Mouse (Mus musculus) Muller cell, postnatal 12 days (primary cell): ENCODE measurements at regions not wholly inside any gene's neighbourhood (a gene's known extent, or its start where the extent isn't known, plus 50 kb on each side); places are given as distances from the start of the nearest gene placed in this dataset.

Experiments
- DNase-seq: peaks from one replicate; pipeline ENCODE4 v3.0.0-alpha.2; 2015; ENCODE audit errors: inconsistent ontology term

- DNase-seq, result no peak
Measured at GRCm38 (mm10) chr1:72046072-72046471, 166.0 kb downstream of the Mreg start.

GRCm38 (mm10) chr1:72038518-72038917 is 173.6 kb downstream of the Mreg start:
- no peak for DNase-seq

DNA sequence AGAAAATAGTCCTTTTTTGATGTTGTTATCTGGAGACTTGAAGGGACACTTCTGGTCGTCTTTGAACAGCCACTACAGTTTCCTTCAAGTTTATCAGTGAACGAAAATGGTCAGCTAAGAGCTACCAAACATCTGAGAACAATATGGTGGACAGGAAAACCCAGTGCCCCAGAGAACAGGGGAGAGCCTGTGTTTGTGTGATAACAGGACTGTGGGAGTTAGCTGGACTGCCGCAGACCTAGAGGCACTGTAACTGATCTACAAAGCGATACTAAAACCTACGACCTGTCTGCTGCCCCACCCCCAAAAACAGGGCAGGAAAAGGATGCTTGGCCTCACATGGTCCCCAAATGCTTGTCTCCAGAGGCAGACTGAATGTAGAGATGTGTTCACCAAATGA is 175.5 kb downstream of the Mreg start:
- no peak for DNase-seq

DNA sequence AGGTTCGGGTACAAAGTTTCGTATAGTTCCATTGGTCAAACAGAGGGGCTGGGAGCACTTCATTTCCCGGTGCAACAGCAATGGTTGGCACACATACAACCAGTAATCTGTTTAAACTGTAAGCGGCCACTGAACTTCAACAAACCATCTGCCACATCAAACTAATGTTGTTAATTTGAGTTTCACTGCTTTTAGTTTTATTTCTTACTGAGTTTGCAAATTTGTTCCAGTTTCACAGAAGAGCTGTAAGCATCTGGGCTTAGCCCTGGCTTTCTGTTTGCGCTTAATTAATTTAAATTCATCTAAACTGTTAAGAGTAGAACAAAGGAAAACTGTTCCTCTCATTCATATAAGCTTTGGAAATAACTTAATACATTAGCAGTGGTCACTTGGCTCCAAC is 176.0 kb downstream of the Mreg start:
- peak; percentile 52 for DNase-seq

DNA sequence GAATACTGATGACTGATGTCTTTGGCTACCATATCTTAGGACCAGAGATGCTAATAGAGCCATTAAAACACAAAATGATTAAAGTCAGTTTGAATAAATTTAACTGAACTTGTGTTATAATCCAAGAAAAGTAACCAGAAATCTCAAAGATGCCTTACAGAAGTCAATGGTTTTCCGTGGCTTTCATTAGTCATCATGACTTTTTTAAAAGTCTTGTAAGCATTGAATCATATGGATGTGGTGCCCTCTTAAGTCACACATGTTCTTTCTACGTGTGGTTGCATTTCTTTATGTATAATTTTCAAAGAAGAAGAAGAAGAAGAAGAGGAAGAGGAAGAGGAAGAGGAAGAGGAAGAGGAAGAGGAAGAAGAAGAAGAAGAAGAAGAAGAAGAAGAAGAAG is 178.2 kb downstream of the Mreg start:
- DNase-seq, result no peak

GRCm38 (mm10) chr1:72032214-72032613 is 179.9 kb downstream of the Mreg start:
- DNase-seq, result peak; percentile 25

DNA sequence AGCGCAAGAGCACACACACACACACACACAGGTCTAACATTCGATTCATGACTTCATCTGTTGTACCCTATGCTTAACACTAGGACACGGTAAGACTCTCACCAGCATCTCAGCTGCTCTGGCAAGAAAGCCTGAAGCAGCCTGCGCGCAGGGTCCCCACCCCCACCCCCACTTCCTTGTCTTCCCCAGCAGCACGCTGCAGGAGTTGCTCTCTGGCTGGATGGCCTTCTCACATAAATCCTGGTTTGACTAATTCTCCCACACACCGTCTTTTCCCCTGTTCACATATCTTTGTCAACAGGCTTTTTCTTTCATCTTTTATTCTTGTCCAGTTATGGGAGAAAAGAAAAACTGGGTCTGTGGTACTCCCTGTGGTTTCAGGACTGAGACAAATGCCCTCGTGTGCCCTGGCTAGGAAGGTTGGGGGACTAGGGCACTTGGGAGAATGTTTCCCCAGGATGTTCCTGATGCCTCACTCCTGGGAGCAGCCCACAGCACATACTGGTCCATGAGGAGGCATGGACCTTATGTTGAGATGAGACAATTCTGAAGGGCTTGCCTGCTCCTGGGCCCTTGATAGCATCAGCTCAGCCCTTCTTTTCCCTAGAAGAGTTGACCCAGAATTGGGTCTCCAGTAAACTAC is 181.2 kb downstream of the Mreg start:
- DNase-seq, result no peak

- no peak for DNase-seq
Measured at GRCm38 (mm10) chr1:72029625-72030024, 182.5 kb downstream of the Mreg start.

- DNase-seq, result no peak
Measured at GRCm38 (mm10) chr1:72026861-72027260, 185.2 kb downstream of the Mreg start.

DNA sequence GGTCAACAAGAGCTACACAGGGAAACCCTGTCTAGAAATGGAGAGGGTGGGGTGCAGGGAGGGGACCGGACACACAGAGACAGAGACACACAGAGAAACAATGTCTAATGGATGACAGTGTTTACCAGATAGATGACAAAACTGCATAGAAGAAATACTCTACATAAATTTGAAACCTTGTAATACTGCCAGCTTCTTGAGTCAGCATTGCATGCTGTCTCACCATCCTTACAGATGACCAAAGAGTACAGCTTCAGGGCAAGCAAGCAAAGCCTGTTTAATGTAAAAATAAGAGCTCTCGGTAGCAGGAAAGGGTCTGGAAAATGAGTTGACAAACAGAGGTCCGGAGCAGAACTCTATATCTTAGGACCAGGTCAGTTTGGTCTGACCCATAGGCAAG is 189.5 kb downstream of the Mreg start:
- DNase-seq, result no peak

GRCm38 (mm10) chr1:72018479-72019222 is 193.5 kb downstream of the Mreg start:
- DNase-seq, result no peak

- no peak for DNase-seq
Measured at GRCm38 (mm10) chr1:72017814-72018478, 194.2 kb downstream of the Mreg start.

DNA sequence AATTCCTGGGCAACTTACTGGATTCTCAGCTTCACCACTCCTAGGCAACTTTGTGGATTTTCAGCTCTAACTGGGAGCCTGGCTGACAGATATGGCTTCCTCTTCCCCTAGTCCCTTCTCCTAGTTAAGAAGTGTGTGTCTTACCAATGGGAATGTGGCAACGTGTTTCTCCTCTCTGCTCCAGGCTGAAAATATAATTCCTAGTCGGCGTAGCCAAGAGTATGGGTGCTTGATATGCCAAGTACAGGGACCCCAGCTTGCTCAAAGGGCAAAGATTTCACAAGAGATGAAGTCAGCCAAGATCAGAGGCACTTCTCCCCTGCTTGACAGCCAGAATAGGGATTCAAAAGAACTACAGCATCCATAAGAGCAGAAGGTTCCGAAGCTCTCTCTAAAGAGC is 196.6 kb downstream of the Mreg start:
- DNase-seq, result no peak

- peak; percentile 14 for DNase-seq
Measured at GRCm38 (mm10) chr1:72014580-72014979, 197.5 kb downstream of the Mreg start.

- peak; percentile 62 for DNase-seq
Measured at GRCm38 (mm10) chr1:72013863-72014262, 198.2 kb downstream of the Mreg start.

GRCm38 (mm10) chr1:72012710-72013109 is 199.4 kb downstream of the Mreg start:
- DNase-seq, result no peak

- DNase-seq, result no peak
Measured at GRCm38 (mm10) chr1:72009270-72009928, 202.7 kb downstream of the Mreg start.

- no peak for DNase-seq
Measured at GRCm38 (mm10) chr1:72006696-72007291, 205.3 kb downstream of the Mreg start.

- DNase-seq, result no peak
Measured at GRCm38 (mm10) chr1:72005956-72006355, 206.2 kb downstream of the Mreg start.

DNA sequence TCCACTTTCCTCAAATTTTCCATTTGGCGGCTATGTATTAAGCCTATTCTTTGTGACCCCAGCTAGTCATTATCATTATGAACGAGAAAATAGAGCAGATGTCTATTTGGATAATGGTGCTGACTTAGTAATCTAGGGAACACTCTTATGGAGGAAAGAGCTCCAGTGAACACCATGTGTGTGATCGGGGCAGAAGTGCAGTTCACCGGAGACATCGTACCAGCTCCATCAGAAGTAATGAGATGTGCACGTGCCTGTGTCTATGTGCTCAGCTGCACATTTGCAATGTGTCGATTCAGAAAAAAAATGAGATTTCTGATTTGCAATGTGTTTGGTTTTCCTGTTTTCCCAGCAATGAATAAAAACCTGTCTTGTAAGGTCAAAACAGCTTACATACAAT is 206.6 kb downstream of the Mreg start:
- no peak for DNase-seq

- no peak for DNase-seq
Measured at GRCm38 (mm10) chr1:72003424-72004278, 208.5 kb downstream of the Mreg start.
